Mouse (Mus musculus): ENCODE measurements around the gene Gm29776. TPM values are rescaled to one million over a fixed set of nuclear protein-coding genes. Genes with fewer than 3 reads are reported as not detected.

Gene Gm29776
- polyA plus RNA-seq, 1 experiment from 2014 or later = 0.14 TPM

- Histone ChIP-seq H3K36me3 (ENCODE audit: control insufficient read depth, insufficient read depth, low read length) (no peaks in the 10 kb centered on the region), H3K9ac (ENCODE audit: low read length) (peak overlapping the region; percentile 55), H3K27ac (ENCODE audit: low read depth, low read length) (no peak overlapping the region), H3K4me3 (ENCODE audit: low read depth, low read length) (peak overlapping the region; percentile 33), H3K4me1 (ENCODE audit: control insufficient read depth, insufficient read depth, low read length) (peaks cover 2% of the 10 kb centered on the region; the same call in 1 of the 2 replicates), H3K27me3 (replicated peaks; ENCODE audit: control insufficient read depth, insufficient read depth, low read length) (no peaks in the 10 kb centered on the region), H3K9me3 (replicated peaks; ENCODE audit: control insufficient read depth, low read length) (no peaks in the 10 kb centered on the region), H3K4me2 (ENCODE audit: low read length) (peak overlapping the region; percentile 71)
- DNase-seq (ENCODE audit: low spot score) (peak; percentile 41), ATAC-seq (peak; percentile 61)
- WGBS = 1% methylated on average over 15 of the region's 15 CpGs
These were observed 16.0 kb upstream of the Gm29776 start for GRCm38 (mm10) chr14:54714617-54715081.

- Histone ChIP-seq H3K27me3 (replicated peaks; ENCODE audit: control insufficient read depth, insufficient read depth, low read length) (no peaks in the 10 kb centered on the region), H3K27ac (ENCODE audit: low read depth, low read length) (no peak overlapping the region), H3K4me1 (ENCODE audit: control insufficient read depth, insufficient read depth, low read length) (peaks cover 2% of the 10 kb centered on the region; the same call in 1 of the 2 replicates), H3K9me3 (replicated peaks; ENCODE audit: control insufficient read depth, low read length) (no peaks in the 10 kb centered on the region), H3K4me2 (ENCODE audit: low read length) (peak overlapping the region; percentile 71), H3K36me3 (ENCODE audit: control insufficient read depth, insufficient read depth, low read length) (no peaks in the 10 kb centered on the region), H3K4me3 (ENCODE audit: low read depth, low read length) (peak overlapping the region; percentile 33), H3K9ac (ENCODE audit: low read length) (peak overlapping the region; percentile 55)
- peak; percentile 90 for DNase-seq (ENCODE audit: low spot score)
- 3% methylated on average over 13 of the region's 13 CpGs for WGBS
- peak; percentile 63 for ATAC-seq
These were observed 15.5 kb upstream of the Gm29776 start for GRCm38 (mm10) chr14:54714121-54714520.

DNA sequence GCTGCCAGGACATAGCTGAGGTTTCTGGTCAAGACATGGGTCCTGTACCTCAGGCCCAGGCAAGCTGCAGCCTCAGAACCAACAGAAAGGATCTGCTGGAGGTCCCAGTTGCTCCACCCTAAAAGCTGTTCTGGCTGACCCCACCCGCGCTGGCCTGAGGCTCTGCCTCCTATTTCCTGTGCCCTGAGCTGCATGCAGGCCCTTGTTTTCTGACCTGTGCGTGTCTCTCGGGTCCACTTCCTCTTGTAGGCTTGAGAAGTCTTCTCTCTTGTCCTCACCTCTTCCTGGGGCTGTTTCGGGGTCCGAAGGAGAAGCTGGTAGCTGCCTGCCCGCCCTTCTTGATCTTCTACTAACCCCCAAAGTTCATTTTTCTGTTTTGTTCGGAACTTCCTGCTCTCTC is 14.2 kb upstream of the Gm29776 start:
- Histone ChIP-seq H3K9ac (ENCODE audit: low read length) (no peak overlapping the region), H3K9me3 (replicated peaks; ENCODE audit: control insufficient read depth, low read length) (no peaks in the 10 kb centered on the region), H3K4me3 (ENCODE audit: low read depth, low read length) (no peak overlapping the region), H3K27ac (ENCODE audit: low read depth, low read length) (no peak overlapping the region), H3K4me2 (ENCODE audit: low read length) (no peak overlapping the region), H3K36me3 (ENCODE audit: control insufficient read depth, insufficient read depth, low read length) (no peaks in the 10 kb centered on the region), H3K4me1 (ENCODE audit: control insufficient read depth, insufficient read depth, low read length) (peaks cover 2% of the 10 kb centered on the region; the same call in 1 of the 2 replicates), H3K27me3 (replicated peaks; ENCODE audit: control insufficient read depth, insufficient read depth, low read length) (no peaks in the 10 kb centered on the region)
- ATAC-seq (no peak), DNase-seq (ENCODE audit: low spot score) (no peak)
- 84% methylated on average over 8 of the region's 8 CpGs for WGBS

DNA sequence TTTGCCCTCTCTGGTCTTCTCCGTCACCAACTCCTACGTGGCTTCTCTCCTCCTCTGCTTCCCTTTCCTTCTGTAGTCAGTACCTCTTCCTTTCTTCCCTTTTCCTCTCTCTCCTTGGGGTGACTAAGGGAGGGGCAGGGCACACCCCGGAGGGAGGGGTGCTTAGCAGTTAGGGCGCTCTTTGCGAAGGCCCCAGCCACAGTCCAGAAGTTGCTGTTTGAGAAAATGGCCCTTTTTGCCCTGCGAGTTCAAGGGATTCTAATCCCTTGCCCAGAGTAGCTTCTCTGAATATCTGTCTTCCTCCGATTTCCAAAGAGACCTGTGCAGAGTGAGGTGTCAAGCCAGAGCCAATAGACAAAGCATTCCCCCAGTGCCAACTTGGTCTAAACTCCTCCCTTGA is 13.4 kb upstream of the Gm29776 start, which contains the start of gene Cebpe:
Gene Cebpe, minus strand, starts transcription at position 101 of the 400 bp plus-strand sequence.
- H3K4me2 ChIP-seq (ENCODE audit: low read length) = no peak within 1 kb of the TSS
- DNase-seq (ENCODE audit: low spot score) (no peak), ATAC-seq (no peak)
- no peak within 1 kb of the TSS for H3K4me3 ChIP-seq (ENCODE audit: low read depth, low read length)
- H3K27me3 ChIP-seq (replicated peaks; ENCODE audit: control insufficient read depth, insufficient read depth, low read length) = no peaks in the 10 kb centered on the region
- H3K36me3 ChIP-seq (ENCODE audit: control insufficient read depth, insufficient read depth, low read length) = no peaks in the 10 kb centered on the region
- H3K27ac ChIP-seq (ENCODE audit: low read depth, low read length) = no peak within 1 kb of the TSS
- WGBS = 87% methylated on average over 7 of the region's 7 CpGs
- H3K9ac ChIP-seq (ENCODE audit: low read length) = no peak within 1 kb of the TSS
- peaks cover 2% of the 10 kb centered on the region; the same call in 1 of the 2 replicates for H3K4me1 ChIP-seq (ENCODE audit: control insufficient read depth, insufficient read depth, low read length)
- no peaks in the 10 kb centered on the region for H3K9me3 ChIP-seq (replicated peaks; ENCODE audit: control insufficient read depth, low read length)

- H3K27me3 ChIP-seq (replicated peaks; ENCODE audit: control insufficient read depth, insufficient read depth, low read length) = no peaks in the 10 kb centered on the region
- 84% methylated on average over 9 of the region's 9 CpGs for WGBS
These were observed 10.4 kb upstream of the Gm29776 start for GRCm38 (mm10) chr14:54709054-54709453.

DNA sequence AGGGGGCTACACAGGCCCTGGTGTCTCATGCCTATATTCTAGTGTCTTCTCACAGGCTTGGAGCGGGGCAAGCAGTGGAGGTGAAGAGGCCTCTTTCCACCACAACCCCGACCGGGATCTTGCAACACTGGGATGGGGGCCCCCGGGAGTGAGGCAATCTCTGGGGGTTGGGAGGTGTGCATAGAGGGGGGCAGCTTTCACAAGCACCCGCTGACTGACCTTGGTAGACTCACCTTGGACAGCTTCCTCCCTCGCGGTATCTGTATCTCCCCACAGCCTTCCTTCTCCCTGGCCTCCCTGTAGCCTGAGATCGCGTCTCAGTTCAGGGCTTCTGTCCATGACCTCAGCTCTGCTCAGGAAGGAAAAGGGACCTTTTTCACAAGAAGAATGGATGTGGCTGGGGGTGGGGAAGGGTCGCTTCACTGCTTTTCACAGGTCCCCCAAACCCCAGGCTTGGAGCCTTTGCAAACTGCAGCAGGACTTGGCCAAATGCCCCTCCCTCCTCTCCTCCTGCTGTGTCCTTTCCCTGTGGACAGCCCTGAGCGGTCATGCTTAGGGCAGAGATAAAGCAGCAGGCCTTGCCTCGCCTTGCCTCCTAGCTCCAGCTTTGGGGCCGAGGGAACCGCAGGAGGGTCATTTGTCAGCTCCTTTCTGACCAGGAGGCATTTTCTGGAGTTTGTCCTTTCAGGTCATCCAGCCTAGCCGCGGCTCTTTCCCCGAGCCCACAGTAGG is 8.1 kb upstream of the Gm29776 start:
- Histone ChIP-seq H3K9ac (ENCODE audit: low read length) (no peak overlapping the region), H3K27me3 (replicated peaks; ENCODE audit: control insufficient read depth, insufficient read depth, low read length) (no peaks in the 10 kb centered on the region), H3K27ac (ENCODE audit: low read depth, low read length) (no peak overlapping the region), H3K4me2 (ENCODE audit: low read length) (no peak overlapping the region), H3K9me3 (replicated peaks; ENCODE audit: control insufficient read depth, low read length) (no peaks in the 10 kb centered on the region), H3K4me1 (ENCODE audit: control insufficient read depth, insufficient read depth, low read length) (no peaks in the 10 kb centered on the region), H3K36me3 (ENCODE audit: control insufficient read depth, insufficient read depth, low read length) (no peaks in the 10 kb centered on the region), H3K4me3 (ENCODE audit: low read depth, low read length) (no peak overlapping the region)
- WGBS = 58% methylated on average over 17 of the region's 17 CpGs
- ATAC-seq = no peak
- no peak for DNase-seq (ENCODE audit: low spot score)

More at GRCm38 (mm10) chr14:54709054-54709453, 10.4 kb upstream of the Gm29776 start:
- DNase-seq (ENCODE audit: low spot score) = no peak
- no peak for ATAC-seq
- Histone ChIP-seq H3K36me3 (ENCODE audit: control insufficient read depth, insufficient read depth, low read length) (no peaks in the 10 kb centered on the region), H3K4me3 (ENCODE audit: low read depth, low read length) (no peak overlapping the region), H3K4me2 (ENCODE audit: low read length) (no peak overlapping the region), H3K4me1 (ENCODE audit: control insufficient read depth, insufficient read depth, low read length) (no peaks in the 10 kb centered on the region), H3K9me3 (replicated peaks; ENCODE audit: control insufficient read depth, low read length) (no peaks in the 10 kb centered on the region), H3K9ac (ENCODE audit: low read length) (no peak overlapping the region), H3K27ac (ENCODE audit: low read depth, low read length) (no peak overlapping the region)

- DNase-seq (ENCODE audit: low spot score) (no peak), ATAC-seq (no peak)
- H3K27me3 ChIP-seq (replicated peaks; ENCODE audit: control insufficient read depth, insufficient read depth, low read length) = no peaks in the 10 kb centered on the region
- no peaks in the 10 kb centered on the region for H3K4me1 ChIP-seq (ENCODE audit: control insufficient read depth, insufficient read depth, low read length)
- no peak overlapping the region for H3K27ac ChIP-seq (ENCODE audit: low read depth, low read length)
- WGBS = 60% methylated on average over 5 of the region's 5 CpGs
- H3K9me3 ChIP-seq (replicated peaks; ENCODE audit: control insufficient read depth, low read length) = no peaks in the 10 kb centered on the region
- H3K4me2 ChIP-seq (ENCODE audit: low read length) = no peak overlapping the region
- no peak overlapping the region for H3K9ac ChIP-seq (ENCODE audit: low read length)
- H3K36me3 ChIP-seq (ENCODE audit: control insufficient read depth, insufficient read depth, low read length) = no peaks in the 10 kb centered on the region
- no peak overlapping the region for H3K4me3 ChIP-seq (ENCODE audit: low read depth, low read length)
These were observed 7.2 kb upstream of the Gm29776 start for GRCm38 (mm10) chr14:54705844-54706243.

DNA sequence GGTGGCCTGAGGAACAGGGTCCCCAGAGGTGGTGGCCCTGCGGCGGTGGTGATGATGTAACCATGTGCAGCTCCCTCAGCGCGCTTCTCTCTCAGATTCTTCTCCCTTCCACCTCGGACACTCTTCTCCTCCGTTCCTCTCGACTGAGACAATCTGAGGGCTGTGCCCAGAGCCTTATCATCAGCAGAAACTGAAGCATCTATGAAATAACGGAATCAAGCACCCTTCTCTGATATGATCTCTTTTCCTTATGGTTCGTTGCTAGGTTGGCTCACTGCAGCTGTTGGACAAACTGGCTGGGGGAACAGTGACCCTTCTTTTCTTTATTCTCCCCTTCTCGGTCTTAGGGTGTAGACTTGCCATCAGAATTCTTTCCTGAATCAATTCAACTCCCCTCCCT is 4.6 kb upstream of the Gm29776 start:
- Histone ChIP-seq H3K36me3 (ENCODE audit: control insufficient read depth, insufficient read depth, low read length) (no peaks in the 10 kb centered on the region), H3K4me2 (ENCODE audit: low read length) (no peak overlapping the region), H3K27me3 (replicated peaks; ENCODE audit: control insufficient read depth, insufficient read depth, low read length) (no peaks in the 10 kb centered on the region), H3K4me1 (ENCODE audit: control insufficient read depth, insufficient read depth, low read length) (no peaks in the 10 kb centered on the region), H3K9me3 (replicated peaks; ENCODE audit: control insufficient read depth, low read length) (no peaks in the 10 kb centered on the region), H3K9ac (ENCODE audit: low read length) (no peak overlapping the region; the same call in 1 of the 2 replicates), H3K4me3 (ENCODE audit: low read depth, low read length) (no peak overlapping the region), H3K27ac (ENCODE audit: low read depth, low read length) (no peak overlapping the region)
- no peak for DNase-seq (ENCODE audit: low spot score)
- 67% methylated on average over 10 of the region's 10 CpGs for WGBS
- no peak for ATAC-seq

DNA sequence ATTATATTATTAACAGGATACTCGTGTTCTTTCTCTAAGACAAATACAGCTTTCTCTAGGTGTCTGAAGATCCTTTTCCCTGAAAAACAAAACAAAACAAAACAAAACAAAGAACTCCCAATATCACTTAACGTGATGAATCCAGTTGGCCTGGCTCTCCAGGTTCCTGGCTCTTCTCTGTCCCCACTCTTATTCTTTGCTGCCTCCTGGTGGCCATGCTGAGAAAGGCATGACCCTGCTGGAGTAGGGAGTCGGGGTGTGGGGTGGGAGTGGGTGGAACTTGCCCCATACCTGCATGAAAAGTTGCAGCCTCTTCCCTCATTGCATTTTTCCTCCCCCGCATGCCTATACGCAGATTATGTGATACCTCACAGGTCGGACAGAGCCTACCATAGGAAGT is 2.7 kb upstream of the Gm29776 start:
- WGBS = 12% methylated on average over 6 of the region's 6 CpGs
- Histone ChIP-seq H3K36me3 (ENCODE audit: control insufficient read depth, insufficient read depth, low read length) (no peaks in the 10 kb centered on the region), H3K4me3 (ENCODE audit: low read depth, low read length) (no peak overlapping the region), H3K4me1 (ENCODE audit: control insufficient read depth, insufficient read depth, low read length) (no peaks in the 10 kb centered on the region), H3K9me3 (replicated peaks; ENCODE audit: control insufficient read depth, low read length) (no peaks in the 10 kb centered on the region), H3K27ac (ENCODE audit: low read depth, low read length) (no peak overlapping the region), H3K27me3 (replicated peaks; ENCODE audit: control insufficient read depth, insufficient read depth, low read length) (no peaks in the 10 kb centered on the region), H3K9ac (ENCODE audit: low read length) (no peak overlapping the region), H3K4me2 (ENCODE audit: low read length) (no peak overlapping the region)
- DNase-seq (ENCODE audit: low spot score) (peak; percentile 78), ATAC-seq (peak; percentile 57; the same call in 1 of the 2 replicates)
